Comparison of ENCODE assay signal across 9 mouse cellular contexts in genomic region chr12:117763247-117763646, GRCm38 (mm10). TPM values are rescaled to one million over a fixed set of nuclear protein-coding genes. Genes with fewer than 3 reads are reported as not detected.
DNase-seq lines count a peak whose midpoint lies in the region; ATAC-seq lines count a peak whose summit lies in the region.
"Had no signal": no experiment of that assay in that cellular context is flagged by ENCODE, and none has a peak within 500 bp of the region (broad histone marks: within the 10 kb centered on the region; RNA-seq: fewer than 3 reads in every experiment).

No protein-coding gene starts in this region.

- no peak overlapping the region for H3K4me2 ChIP-seq in hindbrain, embryonic 14.5 days (replicated peaks)

- peaks cover 8% of the 10 kb centered on the region; the same call in 1 of the 2 replicates for H3K4me1 ChIP-seq in hindbrain, embryonic 14.5 days (replicated peaks; ENCODE audit: control insufficient read depth, insufficient read depth, low read length)

- 83% methylated on average over 3 of the region's 3 CpGs for WGBS in hindbrain, embryonic 14.5 days

- no peaks in the 10 kb centered on the region for H3K9me3 ChIP-seq in hindbrain, embryonic 14.5 days (ENCODE audit: control insufficient read depth, low read length)

- intact Hi-C loops in heart, postnatal 10 days (cut with DNase I): loop anchor here (5.0 kb wide), 1 partner anchor 106 kb away; no protein-coding TSS in a partner anchor

- peak; percentile 53 for DNase-seq in adrenal gland, postnatal 14 days
- DNase-seq in adrenal gland, postnatal 4 days (ENCODE audit: low spot score in 2 of 2): no peak
- DNase-seq in heart, postnatal 10 days: peak; percentile 29 to 42
- peak; percentile 27 to 50 for DNase-seq in kidney, postnatal 4 days
- peak; percentile 69 for DNase-seq in lung, postnatal 25 days (ENCODE audit: low spot score)
- DNase-seq in hindbrain, embryonic 14.5 days (ENCODE audit: low spot score): no peak
- no peak for DNase-seq in cerebellum, adult 8-10 months
- no peak for DNase-seq in spleen, postnatal 4 days (ENCODE audit: low spot score in 2 of 2)

- no peak for ATAC-seq in hindbrain, embryonic 14.5 days (ENCODE audit: low FRiP score)

- peaks cover under 1% of the 10 kb centered on the region; the same call in 1 of the 2 replicates for H3K36me3 ChIP-seq in hindbrain, embryonic 14.5 days (replicated peaks; ENCODE audit: control insufficient read depth, insufficient read depth)

- H3K9ac ChIP-seq in hindbrain, embryonic 14.5 days: no peak overlapping the region

- H3K27ac ChIP-seq in hindbrain, embryonic 14.5 days: no peak overlapping the region
- H3K27ac ChIP-seq: macrophage had no signal

- H3K27me3 ChIP-seq in hindbrain, embryonic 14.5 days (ENCODE audit: control insufficient read depth, insufficient read depth, low read length): no peaks in the 10 kb centered on the region

- H3K4me3 ChIP-seq in hindbrain, embryonic 14.5 days (replicated peaks; ENCODE audit: low read length): no peak overlapping the region

RNA-seq across cellular contexts. Expression of gene Cdca7l, which starts 40.8 kb away (rescaled TPM):
- total RNA-seq in adrenal gland, postnatal 14 days (2021): 6.7 and 6.9 TPM in 2 replicates
- 10 to 100 TPM; 20.2 to 21.8 TPM for total RNA-seq in adrenal gland, postnatal 4 days (2021)
- total RNA-seq in heart, postnatal 10 days (2021): 1 to 10 TPM; 2.1 to 2.2 TPM
- polyA plus RNA-seq in hindbrain, embryonic 14.5 days (2014; fragmentation: Nextera tagmentation; extraction: Ambion mirVana): 4.9 and 5.8 TPM in 2 replicates

Comparison
In these comparisons a context has a peak if more than half of its experiments do, and no peak if none do; other contexts are left out.
1. DNase-seq: peak in adrenal gland, postnatal 14 days (single experiment), heart, postnatal 10 days (2 of 2), kidney, postnatal 4 days (2 of 2) and lung, postnatal 25 days (single experiment); none in adrenal gland, postnatal 4 days (0 of 2), hindbrain, embryonic 14.5 days (single experiment), cerebellum, adult 8-10 months (single experiment) and spleen, postnatal 4 days (0 of 2).